Mouse (Mus musculus) lung, postnatal 36 days (tissue): ENCODE results near the gene Dok1.

Experiments used
- DNase-seq: peaks from one replicate; pipeline ENCODE4 v3.0.0; 2022; ENCODE audit warnings: mixed read lengths

Gene Dok1

DNA sequence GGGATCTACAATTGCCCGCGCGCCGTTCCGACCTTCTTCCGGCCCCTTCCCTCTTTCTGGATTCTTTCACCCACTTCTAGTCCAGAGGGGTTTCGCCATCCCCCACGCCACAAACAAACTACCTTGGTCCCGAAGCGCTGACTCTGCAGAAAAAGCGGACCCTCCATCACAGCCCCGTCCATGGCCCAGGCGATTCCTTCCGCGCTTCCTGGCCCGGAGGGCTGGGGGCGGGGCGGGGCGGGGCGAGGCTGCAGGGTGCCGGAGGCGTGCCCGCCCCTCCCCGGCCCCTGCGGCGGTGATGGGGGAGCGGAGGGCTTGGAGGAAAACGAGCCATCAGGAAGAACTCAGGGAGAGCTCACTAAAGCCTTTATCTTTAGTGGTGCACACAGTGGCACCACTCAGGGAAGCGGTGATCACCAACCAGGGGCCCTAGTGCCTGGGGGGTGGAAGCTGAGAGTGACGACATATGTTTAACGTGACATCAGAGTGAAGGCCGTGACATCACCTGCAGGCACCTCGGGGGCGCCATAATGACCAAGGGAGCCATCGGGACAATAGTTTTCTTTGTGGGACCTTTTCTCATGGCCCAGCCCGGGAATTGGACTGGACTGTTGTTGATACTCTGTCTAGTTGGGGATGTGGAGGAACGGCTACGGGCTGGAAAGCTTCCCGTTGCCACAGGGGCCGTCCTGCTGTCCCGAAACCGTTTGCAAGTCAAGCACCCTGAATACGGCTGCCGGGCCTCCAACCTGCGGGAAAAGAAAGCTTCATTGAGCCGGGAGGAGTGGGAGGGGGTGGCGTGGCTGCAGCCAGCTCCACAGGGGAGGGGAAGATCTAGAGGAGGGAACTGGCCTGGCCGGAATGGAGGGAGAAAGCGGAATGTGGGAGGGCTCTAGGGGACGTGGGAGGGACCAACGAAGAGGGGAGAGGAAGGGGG is at the start of gene Dok1, which contains the start of gene Loxl3:
Dok1 (minus strand) TSS at position 223 of the 937 bp plus-strand sequence.
Loxl3 (plus strand) TSS at position 925 of the 937 bp plus-strand sequence.
- DNase-seq = peak; percentile 74

DNA sequence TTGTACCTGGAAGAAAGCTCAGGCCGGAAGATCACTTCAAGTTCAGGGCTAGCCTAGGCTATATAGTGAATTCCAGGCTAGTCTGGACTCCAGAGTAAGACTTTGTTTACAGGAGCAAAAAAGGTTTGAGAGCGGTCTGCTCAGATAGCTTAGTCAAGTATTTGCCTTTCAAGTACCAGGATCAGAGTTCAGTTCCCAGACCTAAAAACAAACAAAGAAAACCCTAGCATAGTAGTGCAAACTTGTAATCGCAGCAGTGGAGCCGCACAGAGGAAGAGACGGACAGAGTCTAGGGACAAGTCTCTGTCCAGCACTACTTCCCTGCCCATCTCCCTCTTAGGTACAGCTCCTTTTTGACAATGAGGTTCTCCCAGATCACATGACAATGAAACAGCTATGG is 46.9 kb upstream of the Dok1 start:
- no peak for DNase-seq

DNA sequence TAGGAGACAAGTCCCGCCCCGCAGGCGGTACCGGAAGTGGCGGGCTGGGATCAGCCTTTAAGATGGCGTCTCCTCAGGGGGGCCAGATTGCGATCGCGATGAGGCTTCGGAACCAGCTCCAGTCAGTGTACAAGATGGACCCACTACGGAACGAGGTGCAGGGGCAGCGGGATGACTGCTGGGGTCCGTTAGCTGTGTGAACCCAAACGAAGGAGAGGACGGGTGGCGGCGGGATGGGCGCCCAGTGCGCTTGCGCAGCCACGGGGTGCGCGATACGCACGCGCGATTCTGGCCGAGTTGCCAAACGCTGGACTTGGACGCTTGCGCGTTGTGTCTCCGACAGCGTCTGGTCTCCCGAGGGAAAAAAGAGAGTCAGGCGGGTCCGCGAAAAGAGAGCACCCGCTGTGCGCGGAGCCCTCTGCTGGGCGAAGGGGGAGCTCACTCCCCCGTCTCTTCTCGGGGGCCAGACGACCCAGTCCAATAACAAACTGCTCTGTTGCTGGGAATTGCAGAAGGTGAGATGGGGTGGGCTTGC is 45.1 kb upstream of the Dok1 start:
- DNase-seq = peak; percentile 100

DNA sequence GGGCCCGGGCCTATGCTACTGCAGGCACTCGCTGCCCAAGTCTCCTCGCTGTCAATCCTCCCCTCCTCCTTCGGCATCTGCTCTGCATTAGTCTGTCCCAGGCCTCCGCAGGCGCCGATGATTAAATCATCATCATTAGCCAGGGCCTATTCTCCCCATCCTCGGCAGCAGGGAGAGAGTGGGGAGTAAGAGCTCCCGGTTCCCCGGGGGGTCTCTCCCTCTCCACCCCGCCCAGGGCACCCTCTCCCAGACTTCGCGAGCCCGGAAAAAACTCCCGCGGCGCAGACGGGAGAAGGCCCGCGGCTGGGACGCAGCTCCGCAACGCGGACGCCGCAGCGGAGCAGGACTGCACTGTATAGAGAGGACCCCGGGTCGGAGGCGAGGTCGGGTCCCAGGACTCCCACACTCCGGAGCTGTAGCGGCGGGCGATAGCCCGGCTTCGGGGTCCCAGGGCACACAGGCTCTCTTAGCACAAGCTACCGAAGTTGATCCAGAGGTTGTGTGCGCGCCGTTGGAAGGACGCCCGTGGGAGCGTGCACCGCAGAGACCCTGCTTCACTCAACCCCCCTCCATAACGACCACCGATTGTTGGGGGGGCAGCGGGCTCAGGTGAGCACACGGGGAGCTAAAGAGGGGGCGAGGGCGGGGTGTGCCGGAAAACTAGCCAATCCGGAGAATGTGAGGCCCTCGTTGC is 44.5 kb upstream of the Dok1 start, which contains the start of gene Pcgf1:
Pcgf1 (plus strand) TSS at position 240 of the 694 bp plus-strand sequence.
- peak; percentile 27 for DNase-seq

DNA sequence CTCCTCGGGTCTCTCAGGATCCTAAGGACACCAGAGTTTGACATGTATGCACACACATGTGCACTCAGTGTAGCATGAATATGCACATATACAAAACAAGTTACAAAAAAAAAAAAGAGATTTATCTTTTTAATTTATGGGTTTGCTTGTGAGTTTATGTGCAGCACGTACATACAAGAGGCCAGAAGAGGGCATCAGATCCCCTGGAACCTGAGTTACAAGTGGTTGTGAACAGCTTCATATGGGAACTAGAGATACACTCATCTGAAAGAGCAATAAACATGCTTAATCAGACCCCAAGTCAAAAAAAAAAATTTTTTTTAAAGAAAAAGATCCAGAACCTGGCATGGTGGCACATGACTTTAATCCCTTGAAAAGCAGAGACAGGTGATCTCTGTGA is 41.7 kb upstream of the Dok1 start:
- peak; percentile 38 for DNase-seq

DNA sequence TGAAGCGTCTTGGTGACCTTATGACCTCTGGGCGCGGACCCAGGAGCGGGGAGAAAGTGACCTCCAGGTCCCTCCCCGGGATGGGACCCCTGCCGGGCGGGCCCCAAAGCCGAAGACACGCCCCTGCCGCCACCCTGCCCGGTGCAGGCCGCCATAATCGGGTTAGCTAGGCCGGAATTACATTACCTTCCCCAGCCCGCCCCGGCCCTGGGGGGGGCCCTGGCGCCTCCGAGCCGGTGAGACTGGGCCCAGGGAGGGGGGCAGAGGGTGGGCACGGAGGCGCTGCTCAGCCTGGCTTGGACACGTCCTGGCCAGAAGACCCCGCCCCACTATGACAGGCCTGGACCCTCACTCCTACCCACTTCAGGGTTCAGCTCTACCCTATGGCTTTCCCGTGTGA is 37.9 kb upstream of the Dok1 start:
- DNase-seq = no peak

DNA sequence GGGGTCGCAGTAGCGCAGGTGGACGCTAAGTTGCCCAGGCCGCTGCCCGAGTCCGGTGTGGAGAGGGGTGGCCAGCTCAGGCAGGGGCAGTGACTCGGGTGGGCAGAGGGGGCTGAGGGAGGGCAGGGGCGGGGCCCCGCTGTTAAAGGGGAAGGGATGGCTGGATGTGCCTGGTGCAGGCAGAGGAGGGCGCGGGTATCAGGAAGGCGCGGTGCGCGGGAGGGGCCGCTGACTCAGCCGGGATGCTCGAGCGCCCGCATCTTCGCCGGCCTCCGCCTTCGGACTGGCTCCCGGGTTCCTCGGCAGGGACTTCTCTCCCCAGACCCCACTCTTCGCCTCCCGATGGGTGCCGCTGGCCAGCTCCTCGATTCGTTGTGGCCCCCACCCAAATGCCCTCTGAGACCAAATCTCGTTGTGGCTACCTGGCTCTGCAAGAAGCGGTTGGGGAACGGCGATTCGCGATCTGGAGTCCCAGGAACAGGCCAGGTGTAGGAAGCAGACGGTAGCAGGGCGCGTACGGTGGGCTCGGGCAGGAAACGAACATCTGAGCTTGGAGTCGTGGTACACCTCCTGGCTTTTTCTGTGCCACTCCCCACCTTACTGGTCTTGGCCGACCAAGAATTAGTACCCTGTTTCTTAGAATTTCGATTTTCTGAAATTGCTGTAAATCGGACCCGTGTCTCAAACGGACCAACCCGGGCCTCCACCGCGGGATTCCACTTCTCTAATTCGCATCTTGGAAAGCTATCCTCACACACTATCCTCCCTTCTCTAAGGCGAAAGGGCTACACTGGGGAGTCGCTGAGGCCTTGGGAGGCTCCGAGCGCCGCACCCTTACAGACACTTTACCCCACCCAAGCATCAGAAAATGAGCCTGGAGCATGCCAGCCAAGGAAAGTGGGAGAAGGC is 37.3 kb upstream of the Dok1 start:
- DNase-seq = no peak

DNA sequence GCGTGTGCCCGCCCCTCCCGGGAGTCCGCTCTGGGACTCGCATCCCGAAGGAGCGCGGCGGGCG is 36.8 kb upstream of the Dok1 start, which contains the start of gene Tlx2:
Tlx2 (minus strand) TSS at position 47 of the 64 bp plus-strand sequence.
- no peak for DNase-seq

DNA sequence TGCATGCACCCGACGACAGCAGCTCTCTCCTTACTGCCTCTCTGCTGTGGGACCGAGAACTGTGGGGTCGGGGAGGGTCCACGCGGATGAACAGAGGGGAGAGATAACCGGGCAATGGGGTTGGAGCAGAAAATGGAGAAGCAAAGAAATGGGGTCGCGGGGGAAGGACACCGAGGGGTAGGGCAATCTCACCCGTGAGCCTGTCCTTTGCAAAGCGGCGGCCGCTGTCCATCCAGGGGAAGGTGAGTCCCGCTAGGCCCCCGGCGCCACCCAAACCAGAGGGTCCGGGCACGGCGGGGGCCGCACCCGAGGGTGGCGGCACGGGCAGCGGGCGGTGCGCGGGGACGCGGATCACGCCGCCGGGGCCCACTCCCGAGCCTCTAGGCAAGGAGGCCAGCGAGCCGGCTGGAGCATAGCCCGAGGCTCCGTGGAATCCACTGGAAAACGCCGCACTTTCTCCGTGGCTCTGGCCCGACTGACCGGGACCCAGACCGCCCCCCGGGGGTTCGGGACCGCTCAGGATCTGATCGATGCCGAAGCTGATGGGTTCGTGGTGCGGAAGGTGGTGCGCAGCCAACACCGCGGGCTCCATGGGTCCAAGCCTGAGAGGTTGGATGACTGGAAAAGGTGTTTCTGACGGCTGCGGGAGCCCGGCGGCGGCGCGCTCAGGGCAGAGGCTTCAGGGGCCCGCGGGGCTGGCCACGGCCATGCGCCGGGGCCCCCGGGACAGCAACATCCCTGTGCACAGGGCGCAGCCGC is 36.4 kb upstream of the Dok1 start:
- no peak for DNase-seq

DNA sequence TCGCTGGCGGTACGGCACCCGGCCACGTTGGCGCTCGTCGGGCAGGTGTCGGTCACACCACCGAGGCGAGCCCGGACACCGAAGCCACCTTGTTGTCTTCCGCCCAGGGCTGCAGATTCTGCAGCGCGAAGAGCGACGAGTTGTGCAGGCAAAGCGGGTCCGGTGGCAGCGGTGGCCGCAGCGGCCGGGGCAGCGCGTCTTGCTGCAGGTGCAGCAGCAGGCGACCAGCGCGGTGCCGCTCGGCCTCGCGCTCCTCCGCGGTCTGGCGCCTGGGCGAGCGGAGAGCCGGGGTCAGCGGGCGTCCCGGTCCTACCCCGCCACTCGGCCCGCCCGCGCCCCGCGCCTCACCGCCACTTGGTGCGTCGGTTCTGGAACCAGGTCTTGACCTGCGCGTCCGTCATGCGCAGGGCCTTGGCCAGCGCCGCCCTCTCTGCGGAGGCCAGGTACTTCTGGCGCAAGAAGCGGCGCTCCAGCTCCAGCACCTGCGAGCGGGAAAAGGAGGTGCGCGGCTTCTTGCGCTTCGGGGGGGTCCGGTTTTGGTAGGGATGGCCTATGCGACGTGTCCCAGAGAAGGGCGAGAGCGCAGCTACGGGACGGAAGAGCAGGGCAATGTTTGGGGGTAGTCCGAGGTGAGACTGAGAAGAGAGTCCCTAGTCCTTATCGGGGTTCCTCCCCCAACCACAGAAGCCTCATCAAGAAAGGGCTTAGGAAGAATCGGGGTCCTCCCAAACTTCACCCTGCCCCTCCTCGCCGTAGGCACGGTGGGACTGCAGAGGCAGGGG is 35.6 kb upstream of the Dok1 start:
- DNase-seq = no peak

DNA sequence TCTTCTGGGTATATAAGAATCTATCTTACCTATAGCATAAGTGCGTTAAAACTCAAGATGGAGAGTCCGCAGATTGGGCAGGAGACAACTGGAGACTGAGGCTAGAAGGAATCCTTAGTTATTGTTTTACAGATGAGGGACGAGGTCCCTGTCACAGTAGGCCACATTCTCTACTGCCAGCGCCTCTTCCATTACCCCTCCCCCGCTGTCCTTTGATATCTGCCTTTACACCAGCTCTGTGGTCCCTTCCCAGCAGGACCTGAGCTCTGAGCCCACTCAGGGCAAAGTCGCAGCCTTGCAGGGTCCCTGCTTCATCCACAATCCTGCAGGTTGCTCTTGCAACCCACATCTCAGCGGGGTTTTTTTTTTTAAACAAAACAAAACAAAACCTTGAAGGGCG is 35.0 kb upstream of the Dok1 start:
- no peak for DNase-seq

DNA sequence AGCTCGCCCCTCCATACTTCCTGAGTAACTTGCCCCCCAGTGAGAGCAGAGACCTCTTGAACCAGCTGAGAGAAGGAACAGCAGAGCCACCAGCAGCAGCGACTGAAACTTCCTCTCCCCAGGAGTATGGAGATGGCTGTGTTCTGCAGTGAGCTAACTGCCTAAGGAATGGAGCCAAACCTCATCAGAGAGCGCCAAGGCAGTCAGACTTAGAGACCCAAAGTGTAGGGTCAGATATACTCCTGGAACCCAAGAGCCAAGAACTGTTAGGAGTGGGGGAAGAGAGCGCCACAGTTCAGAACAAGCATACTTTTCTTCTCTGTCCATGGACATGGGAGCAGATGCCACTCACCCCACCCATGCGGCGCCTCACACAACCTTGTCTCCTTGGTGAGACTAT is 33.2 kb upstream of the Dok1 start:
- DNase-seq = no peak

DNA sequence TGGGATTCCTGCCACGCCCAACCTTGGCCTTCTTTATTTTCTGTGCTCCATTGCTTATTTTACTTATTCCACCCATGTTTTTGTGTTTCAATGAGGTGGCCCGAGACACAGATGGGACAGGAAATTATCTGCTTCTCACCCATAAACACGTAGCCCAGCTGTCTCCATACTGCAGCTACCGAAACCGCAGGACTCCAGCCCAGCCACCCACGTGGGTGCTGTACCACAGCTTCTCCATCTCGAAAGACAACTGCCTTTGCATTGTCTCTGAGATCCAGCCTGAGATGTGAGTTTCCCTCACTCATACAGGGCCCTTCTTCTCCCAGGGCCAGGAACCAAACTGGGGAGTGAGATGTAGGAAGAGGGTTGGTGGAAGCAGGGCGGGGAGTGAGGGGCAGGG is 32.7 kb upstream of the Dok1 start:
- no peak for DNase-seq

DNA sequence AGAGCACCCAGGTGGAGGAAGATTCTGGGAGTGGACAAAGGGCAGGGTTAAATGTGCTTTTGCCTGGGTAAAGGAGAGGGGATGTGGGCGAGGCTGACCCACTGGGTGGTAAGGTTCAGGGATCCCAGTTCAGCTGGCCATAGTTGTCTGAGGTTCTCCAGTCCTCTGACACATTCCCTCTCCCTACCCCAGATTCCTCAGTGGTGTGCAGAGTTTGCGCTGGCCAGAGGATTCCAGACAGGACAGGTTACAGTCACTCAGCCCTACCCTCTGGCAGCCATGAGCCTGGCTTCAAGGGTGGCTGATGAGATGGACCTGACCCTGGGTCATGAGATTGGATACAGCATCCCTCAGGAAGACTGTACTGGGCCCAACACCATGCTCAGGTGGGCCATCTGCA is 25.5 kb upstream of the Dok1 start:
- no peak for DNase-seq

DNA sequence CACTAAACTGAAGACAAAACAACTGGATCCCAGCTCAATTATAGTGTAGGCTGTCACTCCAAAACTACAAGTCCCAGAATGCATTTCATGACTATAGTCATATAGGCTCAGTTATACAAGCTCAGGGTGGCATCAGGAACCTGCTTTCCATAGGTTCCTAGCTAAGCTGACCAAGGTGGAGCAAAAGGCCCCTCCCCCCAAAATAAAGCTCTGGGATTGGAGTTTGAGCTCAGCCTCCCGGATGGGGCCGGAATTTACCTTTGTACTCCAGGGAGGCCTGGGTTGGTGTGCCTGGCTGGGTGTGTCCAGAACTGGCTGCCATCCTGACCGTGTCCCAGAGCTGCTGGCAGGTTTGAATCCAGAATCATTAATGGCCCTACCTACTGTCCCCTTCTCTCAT is 24.5 kb upstream of the Dok1 start, which contains the start of gene Dqx1:
Dqx1 (plus strand) TSS at position 55 of the 400 bp plus-strand sequence.
- DNase-seq = peak; percentile 54

DNA sequence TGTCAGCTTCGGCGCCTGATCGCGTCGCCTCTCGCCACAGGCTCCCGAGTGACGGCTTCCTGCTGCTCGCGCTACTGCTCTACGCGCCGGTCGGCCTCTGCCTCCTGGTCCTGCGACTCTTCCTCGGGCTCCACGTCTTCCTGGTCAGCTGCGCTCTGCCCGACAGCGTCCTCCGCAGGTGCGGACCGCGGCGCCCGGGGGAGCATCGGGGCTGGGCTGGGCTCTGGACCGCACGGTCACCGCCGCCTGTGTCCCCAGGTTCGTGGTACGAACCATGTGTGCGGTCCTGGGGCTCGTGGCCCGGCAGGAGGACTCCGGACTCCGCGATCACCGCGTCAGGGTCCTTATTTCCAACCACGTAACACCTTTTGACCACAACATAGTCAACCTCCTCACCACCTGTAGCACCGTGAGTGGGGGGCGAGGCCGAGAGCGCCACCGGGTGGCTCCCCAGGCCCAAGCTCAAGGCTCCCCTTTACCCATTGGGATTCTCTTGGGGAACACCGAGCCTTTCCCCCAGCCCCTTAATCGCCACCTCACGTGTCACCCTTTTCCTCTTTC is 21.7 kb upstream of the Dok1 start, which contains the start of gene Htra2:
Htra2 (minus strand) TSS at position 403 of the 561 bp plus-strand sequence.
- DNase-seq = peak; percentile 43

DNA sequence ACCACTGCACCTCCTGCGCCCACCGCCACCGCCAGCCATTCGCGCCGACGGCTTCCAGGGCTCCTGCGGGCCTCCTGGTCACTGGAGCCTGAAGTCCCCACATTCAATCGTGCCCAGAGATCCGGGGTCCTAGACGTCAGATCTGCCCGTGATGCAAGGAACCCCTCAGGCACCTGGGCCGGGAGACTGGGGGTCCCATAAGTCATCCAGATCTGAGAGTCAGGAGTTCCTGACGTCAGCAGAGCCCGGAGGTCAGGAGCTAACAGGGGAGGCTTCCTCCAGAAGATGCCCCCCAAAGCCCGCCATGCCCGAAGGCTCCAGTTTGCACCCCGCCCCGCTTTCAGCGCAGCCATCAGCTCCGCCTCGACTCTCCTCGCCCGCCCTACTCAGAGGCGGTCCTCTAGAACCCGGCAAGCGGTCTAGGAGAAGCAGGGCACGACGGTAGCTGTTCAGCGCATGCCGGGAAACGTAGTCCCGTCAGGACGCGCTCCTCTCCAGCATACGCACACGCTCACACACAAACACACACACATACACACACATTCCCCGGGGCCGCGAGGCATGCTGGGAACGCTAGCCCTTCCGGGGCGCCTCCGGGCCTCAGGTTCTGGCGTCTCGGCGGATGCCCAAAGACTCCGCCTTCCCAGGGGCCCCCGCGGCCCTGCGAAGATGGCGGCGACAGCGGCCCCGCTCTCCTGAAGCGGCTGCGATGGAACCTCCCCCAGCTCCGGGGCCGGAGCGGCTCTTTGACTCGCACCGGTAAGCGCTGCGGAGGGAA is 21.0 kb upstream of the Dok1 start, which contains the start of gene Aup1:
Aup1 (plus strand) TSS at position 448 of the 778 bp plus-strand sequence.
- DNase-seq = peak; percentile 98

DNA sequence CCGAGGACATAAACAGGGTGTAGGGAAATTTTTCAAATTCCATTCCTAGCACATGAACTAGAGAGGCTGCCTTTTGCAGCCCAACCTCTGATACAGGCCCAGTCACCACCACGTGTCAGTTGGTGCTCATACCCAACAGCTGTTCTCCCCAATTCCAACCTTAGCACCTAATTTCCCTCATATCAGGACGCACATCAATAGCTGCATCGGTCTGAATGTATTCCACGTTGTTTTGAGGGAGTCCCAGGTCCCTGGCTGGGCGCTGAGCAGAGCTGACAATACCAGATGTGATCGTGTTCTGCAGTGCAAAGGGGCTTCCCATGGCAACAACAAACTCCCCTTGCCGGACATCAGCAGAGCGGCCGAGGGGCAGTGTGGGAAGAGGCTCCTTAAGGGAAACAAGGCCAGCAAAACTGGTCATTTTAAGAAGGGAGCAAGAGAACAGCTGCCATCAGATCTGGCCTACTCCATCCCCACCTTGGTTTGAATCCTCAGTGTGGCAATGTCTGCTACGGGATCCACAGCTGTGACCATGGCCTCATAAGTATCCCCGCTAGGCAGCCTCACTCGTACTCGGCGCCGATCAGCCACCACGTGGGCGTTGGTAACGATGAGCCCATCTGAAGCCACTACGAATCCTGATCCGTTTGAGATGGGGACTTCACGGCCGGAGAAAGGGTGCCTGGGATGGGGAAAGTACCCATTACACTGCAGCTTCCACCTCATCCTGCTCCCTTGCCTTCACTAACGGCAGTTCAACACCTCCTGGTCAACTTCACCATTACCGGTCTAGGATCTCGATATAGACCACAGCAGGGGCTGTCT is 20.1 kb upstream of the Dok1 start:
- DNase-seq = peak; percentile 41

DNA sequence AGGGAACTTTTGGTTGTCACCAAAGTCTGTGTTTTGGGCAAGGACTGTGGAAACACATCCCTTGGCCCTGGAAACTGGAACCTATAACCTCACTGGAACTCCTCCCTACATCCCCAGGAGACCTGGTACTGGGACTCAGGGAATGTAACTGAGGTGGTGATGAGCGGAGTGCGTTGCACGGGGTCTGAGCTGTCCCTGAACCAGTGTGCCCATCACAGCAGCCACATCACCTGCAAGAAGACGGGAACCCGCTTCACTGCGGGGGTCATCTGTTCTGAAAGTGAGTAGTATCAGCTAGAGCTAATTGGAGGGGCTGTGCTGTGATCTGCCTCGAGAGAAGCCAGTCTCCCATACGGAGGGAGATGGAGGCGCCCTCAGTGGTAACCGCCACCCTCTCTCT is 16.1 kb upstream of the Dok1 start:
- DNase-seq = no peak
